Mouse (Mus musculus): ENCODE data around the gene Map4k5.

The Map4k5 gene

GRCm38 (mm10) chr12:69843531-69844445 lies 49.2 kb downstream of the Map4k5 start:
- DNase-seq (ENCODE audit: low read depth, low spot score): peak; percentile 91

DNA sequence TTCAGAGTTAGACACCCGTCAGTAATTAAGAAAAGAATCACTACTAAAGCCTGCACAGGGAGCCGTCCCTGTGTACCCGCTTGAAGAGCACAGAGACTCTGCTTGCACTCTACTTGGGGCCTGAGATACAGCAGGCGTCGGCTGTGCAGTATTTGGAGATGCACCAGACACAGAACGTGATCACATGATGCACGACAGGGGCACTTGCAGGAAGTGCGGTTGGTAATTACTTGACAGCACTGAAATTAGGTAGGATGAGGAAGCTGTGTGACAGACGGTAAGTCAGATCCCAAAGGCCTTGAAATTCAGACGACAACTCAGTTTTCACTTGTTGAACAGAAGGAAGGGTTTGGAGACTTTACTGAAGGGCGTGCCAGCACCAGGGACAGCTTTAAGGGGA lies 54.6 kb downstream of the Map4k5 start:
- DNase-seq (ENCODE audit: low read depth, low spot score): peak; percentile 14

GRCm38 (mm10) chr12:69833982-69834604 lies 58.9 kb downstream of the Map4k5 start:
- DNase-seq (ENCODE audit: low read depth, low spot score): peak; percentile 92

GRCm38 (mm10) chr12:69831239-69831910 lies 61.6 kb downstream of the Map4k5 start:
- DNase-seq (ENCODE audit: low read depth, low spot score): peak; percentile 55

- no peak for DNase-seq (ENCODE audit: low read depth, low spot score)
Observed at GRCm38 (mm10) chr12:69828214-69828613, 64.8 kb downstream of the Map4k5 start.

DNA sequence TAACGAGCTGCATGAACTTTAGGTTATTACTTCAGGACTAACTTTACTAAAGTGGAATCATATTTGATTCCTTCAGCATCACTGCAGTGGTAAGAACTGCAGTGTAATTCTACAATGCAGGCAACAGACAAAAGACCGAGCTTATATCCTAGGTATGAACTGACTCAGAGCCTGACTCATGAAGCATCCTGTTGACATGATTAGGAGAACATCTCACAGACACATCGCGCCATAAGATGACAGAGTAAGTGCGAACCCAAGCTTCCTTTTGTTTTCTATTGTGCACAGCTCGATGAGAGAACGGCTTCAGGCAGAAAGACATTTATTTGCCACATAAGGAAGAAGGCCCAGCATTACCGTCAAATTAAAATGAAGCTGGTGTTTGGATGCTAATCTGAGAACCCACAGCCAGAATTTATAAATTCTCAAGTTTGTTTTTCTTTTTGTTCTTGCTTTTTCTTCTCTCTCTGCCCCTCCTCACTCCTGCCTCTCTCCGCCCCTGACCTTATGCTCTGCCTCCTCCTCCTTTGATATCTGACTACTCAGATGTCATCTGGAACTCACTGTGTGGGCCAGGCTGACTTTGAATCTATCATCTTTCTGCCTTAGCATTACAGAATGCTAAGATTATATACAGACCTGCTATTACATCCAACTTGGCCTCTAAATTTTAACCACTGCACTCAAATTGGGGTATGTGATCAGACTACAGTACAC lies 68.0 kb downstream of the Map4k5 start:
- peak; percentile 26 for DNase-seq (ENCODE audit: low read depth, low spot score)

- DNase-seq (ENCODE audit: low read depth, low spot score): peak; percentile 83
Observed at GRCm38 (mm10) chr12:69814272-69814671, 78.7 kb downstream of the Map4k5 start.

DNA sequence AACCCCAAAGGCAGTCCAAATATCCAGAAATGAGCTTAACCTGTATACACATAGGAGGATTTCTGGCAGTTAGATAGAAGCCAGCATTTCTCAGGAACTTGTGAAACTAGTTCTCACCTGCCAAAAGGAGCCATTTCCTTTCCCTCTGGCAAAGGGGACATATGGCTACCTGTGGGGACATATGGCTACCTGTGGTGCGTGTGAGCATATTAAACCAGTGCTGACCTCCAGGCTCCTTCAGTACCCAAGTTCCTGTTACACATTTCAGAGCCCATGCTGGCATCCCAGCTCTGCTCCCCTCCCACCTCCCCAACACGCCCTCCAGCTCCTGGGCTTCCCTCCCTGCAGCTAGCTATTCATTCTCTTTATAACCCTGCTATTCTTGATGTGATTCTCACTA lies 79.4 kb downstream of the Map4k5 start:
- DNase-seq (ENCODE audit: low read depth, low spot score): peak; percentile 55

DNA sequence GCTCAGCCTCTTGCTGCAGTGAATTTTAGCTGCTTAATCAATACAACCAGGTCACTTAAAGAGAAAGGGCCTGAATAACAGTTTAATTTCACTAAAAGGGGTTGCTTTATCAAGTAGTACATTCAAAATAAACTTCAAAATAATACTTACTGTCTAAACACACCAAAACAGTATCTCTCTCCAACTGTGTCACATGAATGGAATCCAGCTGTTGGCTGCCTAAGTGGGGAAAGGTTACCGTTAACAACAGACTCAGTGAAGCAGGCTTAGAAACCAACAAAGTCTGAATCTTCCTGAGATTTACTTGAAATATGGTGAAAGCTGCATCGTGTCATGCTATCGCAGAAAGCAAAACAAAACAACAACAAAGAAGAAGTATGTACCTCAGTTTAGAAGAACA lies 80.0 kb downstream of the Map4k5 start:
- no peak for DNase-seq (ENCODE audit: low read depth, low spot score)

DNA sequence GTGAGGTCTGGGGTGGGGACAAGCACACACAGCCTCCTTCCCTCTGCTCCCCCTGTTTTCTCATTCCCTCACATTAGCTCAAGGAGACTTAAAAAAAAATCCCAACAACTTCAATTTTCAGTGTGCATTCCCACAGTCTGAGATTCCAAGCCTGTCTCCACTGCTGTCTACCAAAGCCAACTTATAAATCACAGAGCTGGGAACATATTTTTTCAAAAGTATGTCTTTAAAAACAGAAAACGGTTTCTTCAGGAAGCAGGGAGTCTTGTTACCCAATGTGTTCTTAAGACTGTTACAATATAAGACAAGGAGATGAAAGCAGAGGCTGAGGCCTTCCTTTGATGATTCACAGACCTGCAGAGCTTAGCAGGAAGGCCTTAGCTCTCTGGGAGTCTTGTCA lies 81.0 kb downstream of the Map4k5 start:
- peak; percentile 15 for DNase-seq (ENCODE audit: low read depth, low spot score)

GRCm38 (mm10) chr12:69809439-69809838 lies 83.6 kb downstream of the Map4k5 start:
- DNase-seq (ENCODE audit: low read depth, low spot score): no peak

GRCm38 (mm10) chr12:69807399-69807985 lies 85.5 kb downstream of the Map4k5 start:
- DNase-seq (ENCODE audit: low read depth, low spot score): no peak

DNA sequence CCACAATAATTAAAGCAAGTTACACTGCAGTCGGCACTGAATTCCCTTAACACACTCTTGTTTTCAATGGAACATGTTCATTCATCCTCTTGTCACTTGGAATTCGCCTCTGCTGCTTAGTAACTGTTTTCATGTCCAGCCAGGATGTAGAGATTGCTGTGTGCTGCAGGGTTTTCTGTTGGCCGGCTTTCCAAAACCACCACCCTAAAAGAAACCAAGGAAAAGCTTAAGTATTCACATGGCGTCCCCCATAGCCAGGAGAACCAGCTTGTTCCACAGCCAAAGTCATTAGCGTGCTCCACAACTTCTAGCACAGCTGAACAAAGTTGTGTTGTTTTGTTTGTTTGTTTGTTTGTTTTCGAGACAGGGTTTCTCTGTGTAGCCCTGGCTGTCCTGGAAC lies 87.9 kb downstream of the Map4k5 start:
- DNase-seq (ENCODE audit: low read depth, low spot score): no peak

- DNase-seq (ENCODE audit: low read depth, low spot score): no peak
Observed at GRCm38 (mm10) chr12:69804393-69805070, 88.5 kb downstream of the Map4k5 start.

DNA sequence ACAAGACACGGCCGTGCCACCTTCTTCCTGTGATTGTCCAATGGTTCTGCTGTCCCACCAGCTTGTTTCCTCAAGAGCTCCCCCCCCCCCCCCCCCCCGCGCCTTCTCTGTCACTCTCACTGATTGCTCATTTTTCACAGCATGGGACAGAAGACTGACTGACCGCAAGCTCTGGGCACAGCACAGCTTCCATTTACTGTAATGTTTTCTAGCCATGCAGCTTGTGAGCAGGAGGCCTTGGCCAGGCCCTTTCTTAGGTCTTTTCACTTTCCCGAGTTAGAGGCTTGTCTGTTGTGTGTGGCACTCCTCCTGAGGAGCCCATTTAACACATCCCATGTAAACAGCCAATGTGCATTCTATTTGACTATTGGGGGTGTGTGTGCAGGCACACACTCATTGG lies 89.8 kb downstream of the Map4k5 start:
- DNase-seq (ENCODE audit: low read depth, low spot score): no peak

DNA sequence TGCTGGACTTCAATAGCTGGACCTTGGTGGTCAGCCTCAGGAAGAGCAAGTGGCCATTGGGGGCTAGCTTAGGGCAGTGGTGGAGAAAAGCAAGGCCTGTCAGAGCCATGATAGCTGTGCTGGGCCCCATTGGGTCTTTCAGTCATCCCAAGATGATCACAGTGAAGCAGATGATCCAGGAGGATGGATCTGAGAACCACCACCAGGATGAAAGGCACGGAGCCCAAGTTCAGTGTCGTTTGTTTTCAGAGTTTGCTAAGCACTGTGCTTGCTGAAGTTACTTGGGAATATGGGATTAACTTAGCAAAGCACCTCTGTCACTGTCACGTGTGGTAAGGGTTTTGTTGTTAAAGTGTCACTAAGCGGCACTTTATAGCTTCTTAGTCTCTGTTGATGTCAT lies 92.4 kb downstream of the Map4k5 start:
- no peak for DNase-seq (ENCODE audit: low read depth, low spot score)

GRCm38 (mm10) chr12:69796311-69796710 lies 96.7 kb downstream of the Map4k5 start:
- no peak for DNase-seq (ENCODE audit: low read depth, low spot score)

- peak; percentile 83 for DNase-seq (ENCODE audit: low read depth, low spot score)
Observed at GRCm38 (mm10) chr12:69790530-69791505, 102.2 kb downstream of the Map4k5 start, which contains the start of gene Cdkl1. Gene Cdkl1, minus strand, starts transcription at chr12:69791267.

DNA sequence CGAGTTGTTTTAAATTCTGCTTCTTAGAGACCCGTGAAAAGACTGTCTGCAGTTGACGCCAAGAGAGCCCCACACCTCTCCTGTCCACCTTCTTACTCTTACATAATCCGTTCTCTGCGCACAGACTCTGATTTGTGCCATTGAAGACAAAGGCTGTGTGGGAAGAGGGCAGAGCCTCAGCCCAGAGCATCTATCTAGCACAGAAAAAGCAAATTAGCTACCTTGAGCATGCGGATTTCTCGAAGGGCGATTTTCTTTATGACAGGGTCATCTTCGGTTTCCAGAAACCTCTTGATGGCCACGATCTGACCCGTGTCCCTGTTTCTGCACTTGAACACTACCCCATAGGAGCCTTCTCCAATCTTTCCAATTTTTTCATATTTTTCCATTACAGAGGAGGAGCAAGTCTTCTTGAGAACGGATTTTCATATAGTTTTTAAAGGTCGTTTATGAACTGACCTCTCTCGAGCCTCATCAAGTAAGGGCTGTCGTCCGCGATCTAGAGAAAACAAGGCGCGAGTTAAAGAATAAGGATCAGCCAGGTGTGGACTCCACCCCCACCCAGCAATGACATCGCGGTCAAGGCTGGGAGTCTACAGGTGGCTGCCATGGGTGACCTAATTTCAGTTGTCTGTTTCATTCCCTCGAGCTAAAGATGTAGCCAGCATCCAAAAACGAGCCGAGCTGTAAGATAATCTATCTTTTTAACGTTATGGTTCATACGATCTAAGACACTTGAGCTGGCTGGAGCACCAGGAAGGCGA lies 103.1 kb downstream of the Map4k5 start:
- DNase-seq (ENCODE audit: low read depth, low spot score): peak; percentile 78
